Mouse (Mus musculus): ENCODE data around the gene Bcl11b. TPM values are rescaled to one million over a fixed set of nuclear protein-coding genes. Genes with fewer than 3 reads are reported as not detected.

Bcl11b gene
- polyA plus RNA-seq, 1 experiment from 2014 or later = 0.05 TPM

DNA sequence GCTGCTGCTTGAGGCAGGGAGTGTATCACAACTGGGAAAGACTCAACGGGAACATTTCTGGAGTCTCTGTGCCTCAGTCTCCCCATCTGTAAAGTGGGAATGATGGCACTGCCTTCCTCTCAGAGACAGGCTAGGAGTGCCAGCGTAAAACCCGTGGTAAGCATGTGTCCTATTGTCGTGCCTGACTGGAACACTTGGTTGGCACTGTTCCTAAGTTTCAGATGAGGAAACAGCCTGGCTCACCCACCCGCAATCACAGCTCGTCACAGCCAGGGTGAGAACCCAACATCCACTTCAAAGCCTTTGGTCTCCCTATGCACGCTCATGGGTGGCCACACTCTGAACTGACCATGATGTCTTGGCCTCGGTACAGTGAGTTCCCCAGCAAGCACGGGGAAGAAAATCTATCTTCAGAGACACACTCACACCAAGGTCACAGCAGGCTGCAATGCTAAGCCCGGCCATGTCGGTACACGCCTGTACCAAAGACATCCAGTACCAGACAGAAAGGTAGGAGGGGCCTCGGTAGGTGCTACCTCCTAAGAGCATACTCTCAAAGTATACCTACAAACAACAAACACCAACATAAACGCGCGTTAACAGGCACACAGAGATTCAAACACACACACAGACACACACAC is 50.2 kb downstream of the Bcl11b start:
- no peak overlapping the region for H3K27ac ChIP-seq (replicated peaks)
- H3K4me3 ChIP-seq (replicated peaks) = no peak overlapping the region
- H3K4me2 ChIP-seq = no peak overlapping the region
- 71% methylated on average over 16 of the region's 16 CpGs for WGBS (ENCODE audit: insufficient replicate concordance)
- H3K4me1 ChIP-seq (replicated peaks) = no peaks in the 10 kb centered on the region
- no peak overlapping the region for H3K9ac ChIP-seq
- ATAC-seq (ENCODE audit: insufficient read depth) = no peak
- no peaks in the 10 kb centered on the region for H3K36me3 ChIP-seq (replicated peaks)
- no peaks in the 10 kb centered on the region for H3K9me3 ChIP-seq (replicated peaks)
- H3K27me3 ChIP-seq = no peaks in the 10 kb centered on the region

DNA sequence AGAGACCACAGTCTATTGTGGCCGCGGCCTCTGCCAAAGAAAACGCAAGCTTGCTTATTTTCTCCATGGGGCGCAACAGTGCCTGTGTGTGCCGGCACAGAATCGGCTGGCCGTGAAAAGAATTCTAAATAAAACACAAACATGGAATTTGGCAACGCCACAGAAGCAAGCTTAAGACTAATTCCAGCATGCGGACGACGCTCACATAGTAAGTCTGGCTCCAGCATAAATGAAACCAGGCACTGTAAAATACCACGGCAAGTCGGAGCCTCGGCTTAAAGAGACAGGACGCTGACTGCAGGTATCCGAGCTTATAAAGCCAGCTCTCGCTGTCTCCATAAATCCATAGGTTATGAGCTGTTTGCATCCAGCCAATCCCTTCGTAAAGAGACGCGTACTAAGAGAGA is 51.1 kb downstream of the Bcl11b start:
- Histone ChIP-seq H3K4me1 (replicated peaks) (no peaks in the 10 kb centered on the region), H3K36me3 (replicated peaks) (no peaks in the 10 kb centered on the region), H3K4me2 (no peak overlapping the region), H3K9me3 (replicated peaks) (no peaks in the 10 kb centered on the region), H3K4me3 (replicated peaks) (no peak overlapping the region), H3K9ac (no peak overlapping the region), H3K27me3 (no peaks in the 10 kb centered on the region), H3K27ac (replicated peaks) (no peak overlapping the region)
- 72% methylated on average over 20 of the region's 20 CpGs for WGBS (ENCODE audit: insufficient replicate concordance)
- no peak for ATAC-seq (ENCODE audit: insufficient read depth)

- no peaks in the 10 kb centered on the region for H3K27me3 ChIP-seq
- no peak overlapping the region for H3K4me3 ChIP-seq (replicated peaks)
- WGBS (ENCODE audit: insufficient replicate concordance) = 65% methylated on average over 20 of the region's 20 CpGs
- no peak overlapping the region for H3K27ac ChIP-seq (replicated peaks)
- no peak for ATAC-seq (ENCODE audit: insufficient read depth)
- no peaks in the 10 kb centered on the region for H3K4me1 ChIP-seq (replicated peaks)
- no peaks in the 10 kb centered on the region for H3K9me3 ChIP-seq (replicated peaks)
- H3K36me3 ChIP-seq (replicated peaks) = no peaks in the 10 kb centered on the region
- H3K4me2 ChIP-seq = no peak overlapping the region
- H3K9ac ChIP-seq = no peak overlapping the region
Measured at GRCm38 (mm10) chr12:107950667-107951179, 52.7 kb downstream of the Bcl11b start.

DNA sequence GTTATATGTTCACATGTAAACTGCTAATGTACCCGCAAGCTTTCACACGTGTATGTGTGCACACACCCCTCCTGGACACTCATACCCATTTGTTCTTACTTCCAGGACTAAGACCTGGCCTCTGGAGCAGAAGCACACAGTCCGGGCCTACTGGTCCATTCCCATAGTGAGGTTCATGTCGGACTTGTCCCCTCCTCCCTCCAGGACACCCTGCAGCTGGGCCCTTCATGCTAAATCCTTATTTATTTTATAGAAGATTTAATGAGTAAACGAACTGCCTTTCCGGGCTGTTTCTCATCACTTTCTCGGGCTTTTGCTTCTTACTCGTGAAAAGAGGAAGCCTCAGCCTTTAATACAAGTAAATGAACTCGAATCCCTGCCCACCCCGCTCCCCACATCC is 54.0 kb downstream of the Bcl11b start:
- no peak overlapping the region for H3K9ac ChIP-seq
- no peak overlapping the region for H3K4me3 ChIP-seq (replicated peaks)
- no peaks in the 10 kb centered on the region for H3K9me3 ChIP-seq (replicated peaks)
- ATAC-seq (ENCODE audit: insufficient read depth) = no peak
- H3K27me3 ChIP-seq = no peaks in the 10 kb centered on the region
- H3K4me1 ChIP-seq (replicated peaks) = no peaks in the 10 kb centered on the region
- 57% methylated on average over 10 of the region's 10 CpGs for WGBS (ENCODE audit: insufficient replicate concordance)
- H3K27ac ChIP-seq (replicated peaks) = no peak overlapping the region
- H3K4me2 ChIP-seq = no peak overlapping the region
- no peaks in the 10 kb centered on the region for H3K36me3 ChIP-seq (replicated peaks)

GRCm38 (mm10) chr12:107942100-107942499 is 61.3 kb downstream of the Bcl11b start:
- Histone ChIP-seq H3K4me1 (replicated peaks) (no peaks in the 10 kb centered on the region), H3K9me3 (replicated peaks) (no peaks in the 10 kb centered on the region; the same call in 1 of the 2 replicates), H3K27ac (replicated peaks) (no peak overlapping the region), H3K27me3 (no peaks in the 10 kb centered on the region), H3K9ac (no peak overlapping the region), H3K4me3 (replicated peaks) (no peak overlapping the region), H3K4me2 (no peak overlapping the region), H3K36me3 (replicated peaks) (no peaks in the 10 kb centered on the region)
- 57% methylated on average over 7 of the region's 7 CpGs for WGBS (ENCODE audit: insufficient replicate concordance)
- ATAC-seq (ENCODE audit: insufficient read depth) = no peak

GRCm38 (mm10) chr12:107940774-107941173 is 62.6 kb downstream of the Bcl11b start:
- no peaks in the 10 kb centered on the region; the same call in 1 of the 2 replicates for H3K9me3 ChIP-seq (replicated peaks)
- no peak overlapping the region for H3K4me3 ChIP-seq (replicated peaks)
- H3K9ac ChIP-seq = no peak overlapping the region
- no peaks in the 10 kb centered on the region for H3K36me3 ChIP-seq (replicated peaks)
- WGBS (ENCODE audit: insufficient replicate concordance) = 66% methylated on average over 9 of the region's 9 CpGs
- H3K27ac ChIP-seq (replicated peaks) = no peak overlapping the region
- H3K4me2 ChIP-seq = no peak overlapping the region
- no peaks in the 10 kb centered on the region for H3K4me1 ChIP-seq (replicated peaks)
- no peak for ATAC-seq (ENCODE audit: insufficient read depth)
- H3K27me3 ChIP-seq = no peaks in the 10 kb centered on the region

- H3K27ac ChIP-seq (replicated peaks) = no peak overlapping the region
- no peaks in the 10 kb centered on the region for H3K27me3 ChIP-seq
- no peak overlapping the region for H3K4me3 ChIP-seq (replicated peaks)
- 44% methylated on average over 4 of the region's 4 CpGs for WGBS (ENCODE audit: insufficient replicate concordance)
- H3K9me3 ChIP-seq (replicated peaks) = no peaks in the 10 kb centered on the region; the same call in 1 of the 2 replicates
- no peak for ATAC-seq (ENCODE audit: insufficient read depth)
- no peaks in the 10 kb centered on the region for H3K36me3 ChIP-seq (replicated peaks)
- no peaks in the 10 kb centered on the region for H3K4me1 ChIP-seq (replicated peaks)
- H3K9ac ChIP-seq = no peak overlapping the region
- no peak overlapping the region for H3K4me2 ChIP-seq
Measured at GRCm38 (mm10) chr12:107939177-107939576, 64.2 kb downstream of the Bcl11b start.

GRCm38 (mm10) chr12:107936972-107937371 is 66.4 kb downstream of the Bcl11b start:
- Histone ChIP-seq H3K4me2 (no peak overlapping the region), H3K9ac (no peak overlapping the region), H3K9me3 (replicated peaks) (no peaks in the 10 kb centered on the region), H3K4me3 (replicated peaks) (no peak overlapping the region), H3K36me3 (replicated peaks) (no peaks in the 10 kb centered on the region), H3K27ac (replicated peaks) (no peak overlapping the region), H3K27me3 (no peaks in the 10 kb centered on the region), H3K4me1 (replicated peaks) (no peaks in the 10 kb centered on the region)
- ATAC-seq (ENCODE audit: insufficient read depth) = no peak
- 57% methylated on average over 5 of the region's 5 CpGs for WGBS (ENCODE audit: insufficient replicate concordance)

DNA sequence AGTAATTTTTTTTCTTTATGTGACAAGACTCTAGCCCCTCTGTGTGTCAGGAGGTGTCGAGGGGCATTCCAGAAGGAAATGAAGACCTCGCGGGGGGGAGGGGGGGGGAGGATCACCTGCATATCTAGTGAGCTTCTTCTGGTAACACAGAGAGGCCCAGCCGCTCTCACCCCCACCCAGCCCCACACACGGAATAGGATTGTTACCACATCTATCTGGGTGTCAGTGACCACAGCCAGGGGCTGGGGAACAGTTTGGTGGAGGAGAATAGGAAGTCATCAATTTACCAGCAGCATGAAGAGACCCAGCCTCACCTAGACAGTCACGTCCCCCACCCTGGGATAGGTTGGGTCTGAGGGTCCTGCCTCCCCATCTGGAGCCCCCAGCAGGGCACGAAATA is 67.0 kb downstream of the Bcl11b start:
- Histone ChIP-seq H3K4me1 (replicated peaks) (no peaks in the 10 kb centered on the region), H3K27me3 (no peaks in the 10 kb centered on the region), H3K9me3 (replicated peaks) (no peaks in the 10 kb centered on the region), H3K9ac (no peak overlapping the region), H3K4me2 (no peak overlapping the region), H3K27ac (replicated peaks) (no peak overlapping the region), H3K36me3 (replicated peaks) (no peaks in the 10 kb centered on the region), H3K4me3 (replicated peaks) (no peak overlapping the region)
- no peak for ATAC-seq (ENCODE audit: insufficient read depth)
- WGBS (ENCODE audit: insufficient replicate concordance) = 58% methylated on average over 7 of the region's 7 CpGs

DNA sequence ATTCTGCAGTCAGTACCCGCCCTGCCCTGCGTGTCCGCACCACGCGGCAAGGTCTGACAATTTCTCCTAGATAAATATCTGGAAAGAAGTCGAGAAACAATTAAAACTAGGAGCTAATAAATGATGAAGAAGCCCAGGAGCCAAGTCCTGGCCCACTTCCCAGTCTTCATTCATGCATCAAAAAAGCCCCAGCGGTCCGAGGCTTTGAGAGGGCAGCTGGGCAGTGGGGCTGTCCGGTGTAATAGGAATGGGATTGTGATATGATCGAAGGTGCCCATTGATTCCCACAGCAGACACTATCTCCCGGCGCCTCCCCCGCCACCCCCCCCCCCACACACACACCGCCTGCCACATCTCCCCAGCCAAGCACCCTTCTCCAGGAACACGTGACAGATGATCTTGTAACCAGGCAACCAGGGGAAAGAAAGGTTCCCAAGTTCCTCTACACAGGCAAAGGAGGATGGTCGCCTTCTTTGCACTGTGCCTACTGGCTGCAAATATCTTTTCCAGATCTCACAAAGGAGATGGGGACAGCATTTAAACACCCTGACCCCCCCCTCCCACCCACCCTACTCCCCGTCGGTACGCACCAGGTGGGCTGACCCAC is 68.5 kb downstream of the Bcl11b start:
- WGBS (ENCODE audit: insufficient replicate concordance) = 70% methylated on average over 19 of the region's 19 CpGs
- no peaks in the 10 kb centered on the region for H3K9me3 ChIP-seq (replicated peaks)
- H3K4me3 ChIP-seq (replicated peaks) = no peak overlapping the region
- H3K36me3 ChIP-seq (replicated peaks) = no peaks in the 10 kb centered on the region
- no peak overlapping the region for H3K4me2 ChIP-seq
- H3K27ac ChIP-seq (replicated peaks) = no peak overlapping the region
- ATAC-seq (ENCODE audit: insufficient read depth) = no peak
- H3K4me1 ChIP-seq (replicated peaks) = no peaks in the 10 kb centered on the region
- no peak overlapping the region for H3K9ac ChIP-seq
- H3K27me3 ChIP-seq = no peaks in the 10 kb centered on the region

DNA sequence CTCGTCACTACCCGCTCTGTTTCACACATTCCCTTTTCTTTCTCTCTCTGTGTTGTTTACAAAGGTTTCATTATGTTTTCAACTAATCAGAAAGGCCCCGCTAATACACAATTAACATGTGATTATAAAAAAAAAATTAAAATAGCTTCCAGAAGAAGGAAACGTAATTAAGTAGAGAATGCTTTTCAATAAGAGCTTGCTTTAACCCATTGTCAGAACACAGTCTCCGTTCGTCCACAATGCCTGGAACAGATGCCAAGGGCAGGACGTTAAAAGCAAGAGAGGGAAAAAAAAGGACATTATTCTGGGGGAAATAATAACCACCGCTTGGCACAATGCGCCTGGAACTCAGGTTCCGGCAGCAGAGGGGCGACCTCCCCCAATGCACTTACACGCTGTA is 71.3 kb downstream of the Bcl11b start:
- ATAC-seq (ENCODE audit: insufficient read depth) = no peak
- Histone ChIP-seq H3K4me2 (no peak overlapping the region), H3K4me1 (replicated peaks) (no peaks in the 10 kb centered on the region), H3K36me3 (replicated peaks) (no peaks in the 10 kb centered on the region), H3K27me3 (no peaks in the 10 kb centered on the region), H3K4me3 (replicated peaks) (no peak overlapping the region), H3K9me3 (replicated peaks) (no peaks in the 10 kb centered on the region), H3K9ac (no peak overlapping the region), H3K27ac (replicated peaks) (no peak overlapping the region)
- 75% methylated on average over 12 of the region's 12 CpGs for WGBS (ENCODE audit: insufficient replicate concordance)
